Mouse (Mus musculus) midbrain, embryonic 16.5 days (tissue): ENCODE results near the gene Gm20388. TPM values are rescaled to one million over a fixed set of nuclear protein-coding genes. Genes with fewer than 3 reads are reported as not detected.

ENCODE experiments used
- ATAC-seq: fragments of 200-750 bp; cut with Nextera tagmentation; 2 replicates; pipeline ENCODE4 v1.8.0; 2017; ENCODE audit warnings: moderate TSS enrichment
- H3K27ac ChIP-seq: fragments of 300-500 bp; sonication (generic); 2 replicates; pipeline ENCODE4 v1.5.1; 2014; ENCODE audit warnings: mild to moderate bottlenecking, low read length, mixed read lengths
- H3K27me3 ChIP-seq: fragments of 300-500 bp; sonication (generic); 2 replicates; pipeline ENCODE4 v1.6.1; 2014; ENCODE audit warnings: low read depth, low read length, mixed read lengths; ENCODE audit not compliant: control insufficient read depth, insufficient read depth
- H3K36me3 ChIP-seq: fragments of 300-500 bp; sonication (generic); 2 replicates; pipeline ENCODE4 v1.6.1; 2014; ENCODE audit warnings: mild to moderate bottlenecking, low read length, moderate library complexity, mixed read lengths; ENCODE audit not compliant: control insufficient read depth, insufficient read depth
- H3K4me1 ChIP-seq: fragments of 300-500 bp; sonication (generic); 2 replicates; pipeline ENCODE4 v1.6.1; 2014; ENCODE audit warnings: mild to moderate bottlenecking, low read length, mixed read lengths; ENCODE audit not compliant: control insufficient read depth, insufficient read depth
- H3K4me2 ChIP-seq: fragments of 300-500 bp; sonication (generic); 2 replicates; pipeline ENCODE4 v1.6.1; 2014; ENCODE audit warnings: mild to moderate bottlenecking, low read length, mixed read lengths
- H3K4me3 ChIP-seq: fragments of 300-500 bp; sonication (generic); 2 replicates; pipeline ENCODE4 v1.5.1; 2014; ENCODE audit warnings: low read depth, mild to moderate bottlenecking, low read length, moderate library complexity, mixed read lengths
- H3K9ac ChIP-seq: fragments of 300-500 bp; sonication (generic); 2 replicates; pipeline ENCODE4 v1.6.1; 2014; ENCODE audit warnings: low read depth, low read length, mixed read lengths
- H3K9me3 ChIP-seq: fragments of 300-500 bp; sonication (generic); replicated peaks from 2 replicates; pipeline ENCODE4 v1.6.1; 2014; ENCODE audit warnings: mild to moderate bottlenecking, low read length, mixed read lengths; ENCODE audit not compliant: control insufficient read depth, poor library complexity, severe bottlenecking
- WGBS: fragments of 180-500 bp; shearing (Covaris S2); extraction: QIAGEN DNeasy Blood & Tissue Kit; methylation state at CpG from one replicate; pipeline ENCODE4 v1.1.7; 2014; 5-methylcytosine and 5-hydroxymethylcytosine counted together
- polyA plus RNA-seq: library from polyadenylated mRNA; unstranded; fragments of >200 nt; fragmentation: Nextera tagmentation; extraction: Ambion mirVana; gene quantifications from 2 replicates; pipeline ENCODE4 v1.2.1, GENCODE M21; 2015

The Gm20388 gene
- polyA plus RNA-seq, 1 experiment from 2014 or later = 7.5 TPM

DNA sequence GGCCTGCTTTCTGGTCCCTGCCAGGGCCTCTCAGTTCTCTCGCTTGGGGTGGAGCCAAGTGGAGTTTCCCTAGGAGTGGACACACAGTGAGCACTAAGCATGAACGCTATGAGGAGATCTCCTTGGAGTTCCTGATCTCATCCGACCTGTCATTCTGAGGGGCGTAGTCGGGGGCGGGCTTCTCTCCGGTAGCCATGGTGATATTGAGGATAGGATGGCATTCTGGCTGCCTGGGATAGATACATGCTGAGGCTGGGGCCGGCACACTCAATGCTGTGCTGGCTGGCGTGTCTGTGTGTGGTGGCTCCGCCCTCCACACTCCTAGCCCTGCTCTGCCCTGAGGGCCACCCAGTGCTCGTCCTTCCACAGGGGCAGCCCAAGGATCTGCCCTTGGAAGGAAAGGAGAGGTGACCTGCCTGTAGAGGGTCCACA lies 2942.7 kb downstream of the Gm20388 start:
- no peaks in the 10 kb centered on the region for H3K36me3 ChIP-seq
- 9% methylated on average over 11 of the region's 11 CpGs for WGBS
- no peak overlapping the region for H3K4me2 ChIP-seq
- H3K9me3 ChIP-seq = no peaks in the 10 kb centered on the region
- ATAC-seq = peak; percentile 76; the same call in 1 of the 2 replicates
- no peak overlapping the region for H3K4me3 ChIP-seq
- no peak overlapping the region for H3K27ac ChIP-seq
- H3K9ac ChIP-seq = no peak overlapping the region
- no peaks in the 10 kb centered on the region for H3K27me3 ChIP-seq
- H3K4me1 ChIP-seq = peaks cover 7% of the 10 kb centered on the region; the same call in 1 of the 2 replicates

DNA sequence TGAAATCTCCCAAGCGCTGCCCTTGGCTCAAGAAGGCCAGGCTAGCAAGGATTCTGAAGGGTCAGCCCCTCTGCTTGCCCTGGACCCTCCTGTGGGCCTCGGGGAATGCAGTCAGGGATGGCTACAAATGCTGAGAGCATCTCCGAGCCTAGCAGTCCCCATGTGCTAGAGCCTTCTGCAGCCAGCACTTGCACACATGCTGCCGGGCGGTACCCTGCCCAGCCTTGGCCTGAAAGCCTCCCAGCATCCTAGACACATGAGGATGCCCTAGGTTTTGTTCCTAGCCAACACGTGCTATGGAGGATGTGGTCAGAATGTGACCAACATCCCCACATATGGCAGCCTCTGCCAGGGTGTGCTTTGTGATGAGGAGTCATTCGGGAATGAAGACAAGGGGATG lies 2943.7 kb downstream of the Gm20388 start:
- Histone ChIP-seq H3K27me3 (no peaks in the 10 kb centered on the region), H3K9me3 (no peaks in the 10 kb centered on the region; the same call in 1 of the 2 replicates), H3K4me3 (no peak overlapping the region), H3K4me2 (no peak overlapping the region), H3K36me3 (no peaks in the 10 kb centered on the region), H3K4me1 (peaks cover 7% of the 10 kb centered on the region; the same call in 1 of the 2 replicates), H3K9ac (no peak overlapping the region), H3K27ac (no peak overlapping the region)
- no peak for ATAC-seq
- 78% methylated on average over 7 of the region's 7 CpGs for WGBS

DNA sequence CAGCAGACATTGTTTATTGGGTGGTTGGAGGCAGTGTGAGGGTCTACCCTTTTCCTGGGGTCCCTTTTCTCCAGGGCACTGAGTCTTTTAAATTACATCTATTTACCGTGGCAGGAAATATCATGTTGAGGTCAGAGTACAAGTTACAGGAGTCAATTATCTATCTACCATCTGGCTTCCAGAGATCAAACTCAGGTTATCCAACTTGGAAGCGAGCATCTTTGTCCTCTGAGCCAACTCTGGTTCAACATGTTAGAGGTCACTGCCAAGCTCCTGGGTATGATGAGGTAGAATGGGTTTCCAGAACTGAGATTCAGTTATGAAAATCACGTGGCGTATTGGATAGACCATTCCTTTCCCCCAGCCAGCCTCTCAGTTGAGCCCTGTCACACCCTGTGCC lies 2944.5 kb downstream of the Gm20388 start:
- H3K9ac ChIP-seq = no peak overlapping the region
- no peak overlapping the region for H3K27ac ChIP-seq
- ATAC-seq = no peak
- no peaks in the 10 kb centered on the region for H3K27me3 ChIP-seq
- peaks cover 7% of the 10 kb centered on the region; the same call in 1 of the 2 replicates for H3K4me1 ChIP-seq
- no peaks in the 10 kb centered on the region; the same call in 1 of the 2 replicates for H3K9me3 ChIP-seq
- no peak overlapping the region for H3K4me3 ChIP-seq
- H3K4me2 ChIP-seq = no peak overlapping the region
- 90% methylated on average over 4 of the region's 4 CpGs for WGBS
- H3K36me3 ChIP-seq = no peaks in the 10 kb centered on the region

DNA sequence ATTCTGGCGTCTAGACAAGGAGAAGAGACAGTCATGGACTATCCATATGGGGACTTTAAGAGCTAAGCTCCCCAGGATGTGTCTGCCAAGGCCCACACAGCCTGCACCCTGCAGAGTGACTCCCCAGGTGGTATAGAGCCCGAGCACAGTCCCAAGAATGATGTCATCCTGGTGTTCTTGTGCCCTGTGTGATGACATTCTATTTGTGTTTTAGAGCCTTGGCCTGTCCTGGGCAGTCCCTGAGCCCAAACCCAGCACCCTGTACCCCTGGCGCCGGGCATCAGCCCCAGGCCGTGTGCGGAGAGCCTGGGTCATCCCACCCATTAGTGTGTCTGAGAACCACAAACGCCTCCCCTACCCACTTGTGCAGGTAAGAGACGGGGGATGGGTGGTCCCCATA lies 2945.6 kb downstream of the Gm20388 start:
- Histone ChIP-seq H3K27me3 (no peaks in the 10 kb centered on the region), H3K4me3 (no peak overlapping the region), H3K27ac (no peak overlapping the region), H3K9ac (no peak overlapping the region), H3K9me3 (no peaks in the 10 kb centered on the region; the same call in 1 of the 2 replicates), H3K36me3 (no peaks in the 10 kb centered on the region), H3K4me2 (no peak overlapping the region), H3K4me1 (peaks cover 7% of the 10 kb centered on the region; the same call in 1 of the 2 replicates)
- ATAC-seq = no peak
- 84% methylated on average over 8 of the region's 8 CpGs for WGBS

DNA sequence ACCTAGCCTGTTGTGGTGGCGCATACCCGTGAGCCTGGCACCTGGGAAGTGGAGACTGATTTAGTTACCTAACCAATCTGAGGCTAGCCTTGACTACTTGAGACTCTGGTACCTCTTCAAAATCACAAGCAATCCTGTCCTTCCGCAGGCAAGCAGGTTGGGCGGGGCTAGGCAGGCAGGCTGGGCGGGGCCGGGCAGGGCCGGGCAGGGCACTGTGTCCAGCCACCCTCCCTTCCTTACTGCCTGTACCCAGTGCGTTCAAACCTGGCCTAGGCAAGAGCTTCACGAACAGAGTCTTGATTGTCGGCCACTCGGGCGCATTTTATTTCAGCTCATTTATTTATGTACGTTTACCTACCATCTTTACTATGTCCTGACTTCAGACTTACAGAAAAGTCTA lies 2949.2 kb downstream of the Gm20388 start:
- peaks cover 3% of the 10 kb centered on the region; the same call in 1 of the 2 replicates for H3K9me3 ChIP-seq
- H3K36me3 ChIP-seq = no peaks in the 10 kb centered on the region
- no peak overlapping the region for H3K9ac ChIP-seq
- no peak overlapping the region for H3K4me3 ChIP-seq
- no peak for ATAC-seq
- H3K4me1 ChIP-seq = no peaks in the 10 kb centered on the region
- no peak overlapping the region for H3K4me2 ChIP-seq
- no peak overlapping the region for H3K27ac ChIP-seq
- WGBS = 64% methylated on average over 13 of the region's 13 CpGs
- no peaks in the 10 kb centered on the region for H3K27me3 ChIP-seq

DNA sequence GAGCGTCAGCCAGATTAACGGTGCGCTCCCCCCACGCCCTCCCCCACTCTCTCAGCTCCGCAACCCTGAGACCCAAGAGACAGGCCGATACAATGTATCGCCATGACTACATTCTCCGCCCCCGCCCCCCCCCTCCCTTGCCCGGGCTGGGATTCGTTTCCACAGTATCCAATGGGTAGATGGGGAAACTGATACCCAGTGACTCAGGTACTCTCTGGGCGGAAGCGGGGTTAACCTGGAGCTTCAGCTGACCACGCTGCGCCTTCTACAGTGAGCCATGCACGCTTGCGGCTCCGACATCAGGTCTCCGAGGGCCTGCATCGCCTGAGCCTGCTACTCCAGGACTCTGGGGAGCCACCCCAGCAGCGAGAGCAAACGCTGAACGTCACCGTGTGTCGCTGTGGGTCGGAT lies 2954.1 kb downstream of the Gm20388 start:
- Histone ChIP-seq H3K27ac (no peak overlapping the region), H3K27me3 (no peaks in the 10 kb centered on the region), H3K4me1 (no peaks in the 10 kb centered on the region), H3K4me2 (peak overlapping the region; percentile 57), H3K36me3 (no peaks in the 10 kb centered on the region), H3K9me3 (peaks cover 9% of the 10 kb centered on the region; the same call in 1 of the 2 replicates), H3K4me3 (peak overlapping the region; percentile 20), H3K9ac (peak overlapping the region; percentile 39; the same call in 1 of the 2 replicates)
- 48% methylated on average over 25 of the region's 26 CpGs for WGBS
- peak; percentile 36 for ATAC-seq

DNA sequence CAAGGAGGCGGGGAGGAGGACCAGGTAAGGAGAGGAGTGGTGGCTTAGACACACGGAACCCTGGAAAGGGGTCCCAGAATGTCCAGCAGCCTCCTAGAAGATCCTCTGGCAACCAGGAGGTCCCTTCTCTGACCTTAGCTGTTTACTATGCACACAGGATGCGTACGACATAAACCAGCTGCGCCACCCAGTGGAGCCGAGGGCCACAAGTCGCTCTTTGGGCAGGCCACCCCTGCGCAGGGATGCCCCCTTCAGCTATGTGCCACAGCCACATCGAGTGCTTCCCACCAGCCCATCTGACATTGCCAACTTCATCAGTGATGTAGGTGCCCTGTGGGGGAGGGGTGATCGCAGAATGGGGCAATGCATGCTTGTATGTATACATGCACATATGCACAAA lies 2954.8 kb downstream of the Gm20388 start:
- Histone ChIP-seq H3K36me3 (no peaks in the 10 kb centered on the region), H3K9me3 (peaks cover 9% of the 10 kb centered on the region; the same call in 1 of the 2 replicates), H3K27me3 (no peaks in the 10 kb centered on the region), H3K9ac (no peak overlapping the region), H3K4me1 (no peaks in the 10 kb centered on the region), H3K4me3 (peak overlapping the region; percentile 20), H3K4me2 (peak overlapping the region; percentile 57), H3K27ac (no peak overlapping the region)
- 0 out of 2 replicates have a peak, but pooled peaks have one; percentile 52 for ATAC-seq
- 50% methylated on average over 10 of the region's 10 CpGs for WGBS

DNA sequence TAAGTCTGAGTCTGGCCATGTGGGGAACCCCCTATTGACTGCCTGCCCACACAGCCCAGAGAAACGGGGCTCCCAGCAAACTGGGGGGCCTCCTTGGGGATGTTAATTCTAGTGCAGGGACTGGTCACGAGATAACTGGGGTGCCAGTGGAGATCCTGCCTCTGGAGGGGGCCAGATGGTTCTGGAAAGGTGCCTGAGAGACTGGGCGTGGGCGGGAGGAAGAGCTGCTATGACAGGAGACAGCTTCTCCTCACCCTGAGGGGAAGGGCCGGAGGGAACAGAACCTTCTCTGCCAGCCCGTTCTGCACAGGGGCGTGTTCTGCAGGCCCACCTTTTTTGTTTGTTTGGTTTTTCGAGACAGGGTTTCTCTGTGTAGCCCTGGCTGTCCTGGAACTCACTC lies 2955.6 kb downstream of the Gm20388 start:
- Histone ChIP-seq H3K4me2 (no peak overlapping the region), H3K27ac (no peak overlapping the region), H3K36me3 (no peaks in the 10 kb centered on the region), H3K4me3 (no peak overlapping the region), H3K4me1 (no peaks in the 10 kb centered on the region), H3K9me3 (peaks cover 9% of the 10 kb centered on the region; the same call in 1 of the 2 replicates), H3K27me3 (no peaks in the 10 kb centered on the region), H3K9ac (no peak overlapping the region)
- ATAC-seq = no peak
- WGBS = 86% methylated on average over 8 of the region's 8 CpGs

DNA sequence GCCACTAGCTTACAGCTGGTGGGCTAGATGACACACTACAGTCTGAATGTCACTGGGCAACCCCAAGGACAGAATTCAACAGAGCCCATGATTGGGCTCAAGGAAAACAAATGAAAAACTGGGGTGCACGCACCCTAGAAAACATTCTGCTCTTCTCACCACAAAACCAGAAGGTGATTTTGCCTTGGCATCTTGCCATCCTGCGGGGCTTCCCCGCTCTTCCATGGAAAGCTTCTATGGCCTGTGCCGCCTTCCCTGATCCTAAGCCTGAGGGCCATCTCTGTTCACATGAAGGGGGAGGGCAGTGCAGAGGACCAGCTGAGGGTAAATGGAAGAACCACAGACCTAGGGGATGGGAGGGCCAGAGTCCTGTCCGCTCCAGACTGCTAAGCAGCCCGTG lies 2957.3 kb downstream of the Gm20388 start:
- Histone ChIP-seq H3K4me3 (no peak overlapping the region), H3K4me1 (no peaks in the 10 kb centered on the region), H3K9ac (no peak overlapping the region), H3K4me2 (no peak overlapping the region), H3K27me3 (no peaks in the 10 kb centered on the region), H3K9me3 (peaks cover 9% of the 10 kb centered on the region; the same call in 1 of the 2 replicates), H3K27ac (no peak overlapping the region), H3K36me3 (no peaks in the 10 kb centered on the region)
- no peak for ATAC-seq
- WGBS = 83% methylated on average over 6 of the region's 6 CpGs
